Mouse (Mus musculus): ENCODE data around the gene Tekt4. TPM values are rescaled to one million over a fixed set of nuclear protein-coding genes. Genes with fewer than 3 reads are reported as not detected.

The Tekt4 gene
- polyA plus RNA-seq, 1 experiment from 2014 or later: not detected

DNA sequence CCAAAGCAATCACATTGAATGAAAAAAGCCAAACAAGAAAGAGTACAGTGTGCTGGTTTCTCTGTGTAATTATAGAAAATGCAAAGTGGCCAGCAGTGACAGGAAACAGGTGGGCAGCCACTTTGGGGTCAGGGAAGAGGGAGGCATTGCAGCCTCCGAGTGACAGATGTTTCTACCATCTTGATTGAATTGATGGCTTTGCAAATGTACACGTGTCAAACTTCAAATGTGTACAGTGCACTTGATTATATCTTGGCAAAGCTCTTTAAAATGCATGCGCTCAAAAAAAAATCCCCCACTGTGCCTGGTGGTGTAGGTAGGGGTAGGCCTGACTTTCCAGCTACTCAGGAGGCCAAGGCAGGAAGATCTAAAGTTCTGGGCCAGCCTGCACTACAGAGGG, 11.5 kb upstream of the Tekt4 start:
- Histone ChIP-seq H3K4me1 (replicated peaks; ENCODE audit: insufficient read depth, low read length) (no peaks in the 10 kb centered on the region), H3K4me3 (replicated peaks; ENCODE audit: low read depth, low read length) (no peak overlapping the region), H3K4me2 (ENCODE audit: low read length) (no peak overlapping the region), H3K27ac (no peak overlapping the region), H3K36me3 (ENCODE audit: insufficient read depth, low read length) (no peaks in the 10 kb centered on the region), H3K9me3 (replicated peaks; ENCODE audit: low read length) (no peaks in the 10 kb centered on the region), H3K9ac (ENCODE audit: low read depth, low read length) (no peak overlapping the region), H3K27me3 (ENCODE audit: insufficient read depth, low read length) (no peaks in the 10 kb centered on the region)
- ATAC-seq (replicated peaks; ENCODE audit: low FRiP score, low read depth): no peak
- no peak for DNase-seq (ENCODE audit: low spot score)
- no peak for TF ChIP-seq CTCF (IDR thresholded peaks at IDR 0.05; ENCODE audit: low read depth)
- WGBS: 53% methylated on average over 3 of the region's 3 CpGs

DNA sequence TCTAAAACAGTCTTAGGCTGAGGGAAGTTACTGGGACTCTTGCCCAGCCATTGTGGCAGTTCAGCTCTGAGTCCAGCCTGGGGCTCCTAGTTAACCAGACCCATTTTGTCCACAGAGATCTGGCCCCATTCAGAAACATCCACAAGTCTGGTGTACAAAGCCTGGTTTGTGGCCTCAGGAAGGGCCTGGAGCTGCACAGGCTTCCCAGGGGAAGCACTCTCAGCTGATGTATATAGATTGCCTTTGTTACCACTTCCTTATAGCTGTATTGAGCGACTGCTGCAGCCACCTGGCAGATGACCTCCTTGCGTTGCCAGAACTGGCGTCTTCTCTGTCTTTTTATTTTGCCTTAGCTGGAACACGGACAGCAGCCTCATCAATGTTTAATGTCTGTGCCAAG, 9.3 kb upstream of the Tekt4 start:
- no peaks in the 10 kb centered on the region for H3K9me3 ChIP-seq (replicated peaks; ENCODE audit: low read length)
- no peaks in the 10 kb centered on the region for H3K36me3 ChIP-seq (ENCODE audit: insufficient read depth, low read length)
- H3K4me1 ChIP-seq (replicated peaks; ENCODE audit: insufficient read depth, low read length): 0 out of 2 replicates have a peak, but pooled peaks cover 4% of the 10 kb centered on the region
- H3K4me3 ChIP-seq (replicated peaks; ENCODE audit: low read depth, low read length): no peak overlapping the region
- no peaks in the 10 kb centered on the region for H3K27me3 ChIP-seq (ENCODE audit: insufficient read depth, low read length)
- no peak overlapping the region for H3K4me2 ChIP-seq (ENCODE audit: low read length)
- no peak overlapping the region for H3K27ac ChIP-seq
- H3K9ac ChIP-seq (ENCODE audit: low read depth, low read length): no peak overlapping the region
- WGBS: 52% methylated on average over 4 of the region's 4 CpGs
- DNase-seq (ENCODE audit: low spot score) (no peak), ATAC-seq (replicated peaks; ENCODE audit: low FRiP score, low read depth) (no peak)
- no peak for TF ChIP-seq CTCF (IDR thresholded peaks at IDR 0.05; ENCODE audit: low read depth)

DNA sequence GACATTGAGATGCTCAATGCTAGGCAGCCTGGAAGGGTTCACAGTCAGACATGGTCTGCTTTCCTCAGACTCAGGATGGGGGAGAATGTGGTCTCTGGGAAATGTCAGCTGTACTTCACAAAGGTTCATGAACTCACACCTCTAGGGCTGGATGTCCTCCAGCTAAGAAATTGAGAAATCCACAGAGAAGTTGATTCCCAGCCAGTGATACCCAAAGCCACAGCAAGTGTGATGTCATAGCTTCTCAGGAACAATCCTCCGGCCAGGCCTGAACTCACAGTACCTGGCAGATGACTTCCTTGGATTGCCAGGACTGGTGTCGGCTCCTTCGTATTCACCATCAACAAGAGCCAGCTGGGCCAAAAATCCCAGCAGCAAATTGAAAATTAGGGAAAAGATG, 8.6 kb upstream of the Tekt4 start:
- H3K36me3 ChIP-seq (ENCODE audit: insufficient read depth, low read length): no peaks in the 10 kb centered on the region
- 0 out of 2 replicates have a peak, but pooled peaks cover 4% of the 10 kb centered on the region for H3K4me1 ChIP-seq (replicated peaks; ENCODE audit: insufficient read depth, low read length)
- no peak for TF ChIP-seq CTCF (IDR thresholded peaks at IDR 0.05; ENCODE audit: low read depth)
- WGBS: 92% methylated on average over 3 of the region's 3 CpGs
- no peak overlapping the region for H3K4me3 ChIP-seq (replicated peaks; ENCODE audit: low read depth, low read length)
- no peak for DNase-seq (ENCODE audit: low spot score)
- no peak overlapping the region for H3K9ac ChIP-seq (ENCODE audit: low read depth, low read length)
- H3K9me3 ChIP-seq (replicated peaks; ENCODE audit: low read length): no peaks in the 10 kb centered on the region
- H3K27ac ChIP-seq: no peak overlapping the region
- no peaks in the 10 kb centered on the region for H3K27me3 ChIP-seq (ENCODE audit: insufficient read depth, low read length)
- no peak for ATAC-seq (replicated peaks; ENCODE audit: low FRiP score, low read depth)
- no peak overlapping the region for H3K4me2 ChIP-seq (ENCODE audit: low read length)

- Histone ChIP-seq H3K9ac (ENCODE audit: low read depth, low read length) (no peak overlapping the region), H3K27ac (no peak overlapping the region), H3K9me3 (replicated peaks; ENCODE audit: low read length) (no peaks in the 10 kb centered on the region), H3K4me2 (ENCODE audit: low read length) (no peak overlapping the region), H3K4me3 (replicated peaks; ENCODE audit: low read depth, low read length) (no peak overlapping the region), H3K4me1 (replicated peaks; ENCODE audit: insufficient read depth, low read length) (0 out of 2 replicates have a peak, but pooled peaks cover 4% of the 10 kb centered on the region), H3K36me3 (ENCODE audit: insufficient read depth, low read length) (no peaks in the 10 kb centered on the region), H3K27me3 (ENCODE audit: insufficient read depth, low read length) (no peaks in the 10 kb centered on the region)
- no peak for ATAC-seq (replicated peaks; ENCODE audit: low FRiP score, low read depth)
- 72% methylated on average over 12 of the region's 12 CpGs for WGBS
- DNase-seq (ENCODE audit: low spot score): no peak
- TF ChIP-seq CTCF (IDR thresholded peaks at IDR 0.05; ENCODE audit: low read depth): no peak
These were observed 6.5 kb upstream of the Tekt4 start for GRCm38 (mm10) chr17:25447865-25448264.

DNA sequence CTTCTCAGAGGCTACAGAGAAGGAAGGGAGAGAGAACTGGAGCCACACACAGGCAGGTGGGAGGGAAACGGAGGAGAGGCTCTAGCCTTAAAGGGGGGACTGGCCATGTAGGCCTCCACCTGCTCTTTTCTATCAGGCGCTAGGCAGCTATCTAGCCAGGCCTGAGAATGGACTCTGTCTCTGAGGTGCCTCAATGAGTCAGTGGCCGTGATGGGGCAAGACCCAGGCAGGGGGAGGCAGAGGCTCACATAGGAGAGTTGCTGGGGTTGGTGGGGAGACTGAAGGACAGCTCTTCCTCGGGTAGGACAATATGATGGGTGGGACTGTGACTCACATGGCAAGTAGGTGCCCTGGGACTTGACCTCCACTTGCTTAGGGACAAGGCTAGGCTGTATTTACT, 4.1 kb upstream of the Tekt4 start:
- ATAC-seq (replicated peaks; ENCODE audit: low FRiP score, low read depth) (no peak), DNase-seq (ENCODE audit: low spot score) (no peak)
- Histone ChIP-seq H3K27ac (no peak overlapping the region), H3K36me3 (ENCODE audit: insufficient read depth, low read length) (no peaks in the 10 kb centered on the region), H3K9ac (ENCODE audit: low read depth, low read length) (no peak overlapping the region), H3K9me3 (replicated peaks; ENCODE audit: low read length) (no peaks in the 10 kb centered on the region), H3K27me3 (ENCODE audit: insufficient read depth, low read length) (no peaks in the 10 kb centered on the region), H3K4me3 (replicated peaks; ENCODE audit: low read depth, low read length) (no peak overlapping the region), H3K4me2 (ENCODE audit: low read length) (no peak overlapping the region), H3K4me1 (replicated peaks; ENCODE audit: insufficient read depth, low read length) (0 out of 2 replicates have a peak, but pooled peaks cover 4% of the 10 kb centered on the region)
- whole genome bisulfite sequencing: 68% methylated on average over 4 of the region's 4 CpGs
- no peak for TF ChIP-seq CTCF (IDR thresholded peaks at IDR 0.05; ENCODE audit: low read depth)

- no peaks in the 10 kb centered on the region for H3K9me3 ChIP-seq (replicated peaks; ENCODE audit: low read length)
- ATAC-seq (replicated peaks; ENCODE audit: low FRiP score, low read depth) (no peak), DNase-seq (ENCODE audit: low spot score) (no peak)
- H3K4me2 ChIP-seq (ENCODE audit: low read length): no peak overlapping the region
- 0 out of 2 replicates have a peak, but pooled peaks cover 4% of the 10 kb centered on the region for H3K4me1 ChIP-seq (replicated peaks; ENCODE audit: insufficient read depth, low read length)
- no peak for TF ChIP-seq CTCF (IDR thresholded peaks at IDR 0.05; ENCODE audit: low read depth)
- H3K9ac ChIP-seq (ENCODE audit: low read depth, low read length): no peak overlapping the region
- WGBS: 75% methylated on average over 5 of the region's 5 CpGs
- H3K27me3 ChIP-seq (ENCODE audit: insufficient read depth, low read length): no peaks in the 10 kb centered on the region
- no peak overlapping the region for H3K27ac ChIP-seq
- H3K4me3 ChIP-seq (replicated peaks; ENCODE audit: low read depth, low read length): no peak overlapping the region
- no peaks in the 10 kb centered on the region for H3K36me3 ChIP-seq (ENCODE audit: insufficient read depth, low read length)
These were observed 2.0 kb upstream of the Tekt4 start for GRCm38 (mm10) chr17:25452246-25452965.

Measured in kidney, postnatal 0 days (tissue).